Mouse (Mus musculus) CH12.LX (cell line): Measurements from ENCODE around the gene Tlnrd1. TPM values are rescaled to one million over a fixed set of nuclear protein-coding genes. Genes with fewer than 3 reads are reported as not detected.

ENCODE experiments used
- DNase-seq: peaks from one replicate; pipeline ENCODE4 v3.0.0-alpha.2; 2013; ENCODE audit errors: extremely low read depth
- H3K27ac ChIP-seq: 2 replicates; pipeline ENCODE4 v1.5.1; 2012; ENCODE audit warnings: low read depth, mild to moderate bottlenecking, control low read depth, moderate library complexity; ENCODE audit not compliant: insufficient read depth
- H3K27me3 ChIP-seq: replicated peaks from 2 replicates; pipeline ENCODE3; 2012; ENCODE audit warnings: inconsistent platforms
- H3K36me3 ChIP-seq, 2 experiments: replicated peaks in 1 of 2; 2 replicates each; pipeline versions ENCODE3 to v1.6.1; 2012; ENCODE audit warnings: inconsistent platforms in 1 of 2, low read length in 1 of 2, mild to moderate bottlenecking in 1 of 2, mixed read lengths in 1 of 2, moderate library complexity in 1 of 2; ENCODE audit not compliant: control insufficient read depth in 1 of 2, insufficient read depth in 1 of 2
- H3K4me1 ChIP-seq, 2 experiments: 2 replicates each; pipeline ENCODE4 v1.6.1; 2012; ENCODE audit warnings: inconsistent platforms in 1 of 2, moderate library complexity in 1 of 2; ENCODE audit not compliant: insufficient read depth in 2 of 2, control insufficient read depth in 1 of 2
- H3K4me2 ChIP-seq: 2 replicates; pipeline ENCODE4 v1.6.1; 2012; ENCODE audit warnings: low read depth, mild to moderate bottlenecking, control low read depth; ENCODE audit not compliant: poor library complexity, insufficient read depth, severe bottlenecking
- H3K4me3 ChIP-seq, 3 experiments: fragments of 150-350 bp in 1 of 3; sonication (generic) in 1 of 3; replicated peaks in 1 of 3; 2 replicates each; pipeline versions ENCODE3 to v1.5.1; 2011 to 2012; ENCODE audit warnings: low read depth in 2 of 3, low read length in 2 of 3, mild to moderate bottlenecking in 2 of 3, moderate library complexity in 2 of 3, control low read depth in 1 of 3, improper control_type of control experiment in 1 of 3, inconsistent platforms in 1 of 3, mixed read lengths in 1 of 3; ENCODE audit not compliant: poor library complexity in 1 of 3
- H3K79me2 ChIP-seq: replicated peaks from 2 replicates; pipeline ENCODE4 v1.6.1; 2012; ENCODE audit warnings: mild to moderate bottlenecking, moderate library complexity; ENCODE audit not compliant: control insufficient read depth, poor library complexity, insufficient read depth, severe bottlenecking; ENCODE audit errors: extremely low read depth
- H3K9ac ChIP-seq: 2 replicates; pipeline ENCODE4 v1.6.1; 2012; ENCODE audit warnings: low read depth, mild to moderate bottlenecking, control low read depth, moderate library complexity; ENCODE audit not compliant: insufficient read depth
- H3K9me3 ChIP-seq: replicated peaks from 2 replicates; pipeline ENCODE3; 2012; ENCODE audit warnings: low read length, inconsistent platforms, mixed read lengths
- BHLHE40 ChIP-seq: IDR thresholded peaks from 2 replicates; pipeline ENCODE4 v1.6.1; 2011; ENCODE audit warnings: mild to moderate bottlenecking, low read depth, low read length, improper control_type of control experiment
- E2F4 ChIP-seq: IDR thresholded peaks from 2 replicates; pipeline ENCODE4 v1.6.1; 2011; ENCODE audit warnings: low read depth, low read length, improper control_type of control experiment; ENCODE audit not compliant: insufficient replicate concordance
- EP300 ChIP-seq: IDR thresholded peaks from 2 replicates; pipeline ENCODE4 v1.6.1; 2011; ENCODE audit warnings: low read length, improper control_type of control experiment
- ETS1 ChIP-seq: conservative IDR thresholded peaks from 2 replicates; pipeline ENCODE4 v1.6.1; 2012; ENCODE audit warnings: low read depth, mild to moderate bottlenecking, inconsistent platforms, low read length, improper control_type of control experiment, moderate library complexity
- GABPA ChIP-seq: IDR thresholded peaks from 2 replicates; pipeline ENCODE4 v1.6.1; 2012; ENCODE audit warnings: low read depth, low read length, improper control_type of control experiment, inconsistent platforms; ENCODE audit not compliant: insufficient replicate concordance
- HCFC1 ChIP-seq: IDR thresholded peaks from 2 replicates; pipeline ENCODE4 v1.6.1; 2012; ENCODE audit warnings: low read depth, mild to moderate bottlenecking, inconsistent platforms, low read length, improper control_type of control experiment
- JUN ChIP-seq: IDR thresholded peaks from 2 replicates; pipeline ENCODE4 v1.6.1; 2011; ENCODE audit warnings: low read depth, mild to moderate bottlenecking, low read length, improper control_type of control experiment, moderate library complexity; ENCODE audit not compliant: insufficient read depth
- JUND ChIP-seq: conservative IDR thresholded peaks from 2 replicates; pipeline ENCODE4 v1.6.1; 2011; ENCODE audit warnings: low read depth, low read length, improper control_type of control experiment
- MAZ ChIP-seq: IDR thresholded peaks from 2 replicates; pipeline ENCODE4 v1.6.1; 2012; ENCODE audit warnings: low read depth, mild to moderate bottlenecking, inconsistent platforms, low read length, improper control_type of control experiment, moderate library complexity
- MEF2A ChIP-seq: IDR thresholded peaks from 2 replicates; pipeline ENCODE4 v1.6.1; 2014; ENCODE audit warnings: low read depth, mild to moderate bottlenecking, inconsistent platforms, low read length, improper control_type of control experiment, borderline replicate concordance
- MYC ChIP-seq: IDR thresholded peaks from 2 replicates; pipeline ENCODE4 v1.6.1; 2011; ENCODE audit warnings: low read depth, mild to moderate bottlenecking, improper control_type of control experiment, low read length
- NELFE ChIP-seq: IDR thresholded peaks from 2 replicates; pipeline ENCODE4 v1.6.1; 2011; ENCODE audit warnings: low read depth, low read length, improper control_type of control experiment
- NRF1 ChIP-seq: IDR thresholded peaks from 2 replicates; pipeline ENCODE4 v1.6.1; 2014; ENCODE audit warnings: low read depth, mild to moderate bottlenecking, inconsistent platforms, low read length, improper control_type of control experiment, moderate library complexity
- TCF12 ChIP-seq: IDR thresholded peaks from 2 replicates; pipeline ENCODE4 v1.6.1; 2014; ENCODE audit warnings: low read depth, mild to moderate bottlenecking, inconsistent platforms, low read length, improper control_type of control experiment
- USF1 ChIP-seq: IDR thresholded peaks from 2 replicates; pipeline ENCODE4 v1.6.1; 2014; ENCODE audit warnings: low read depth, mild to moderate bottlenecking, inconsistent platforms, low read length, improper control_type of control experiment
- ZKSCAN1 ChIP-seq: IDR thresholded peaks from 2 replicates; pipeline ENCODE4 v1.6.1; 2012; ENCODE audit warnings: low read depth, inconsistent platforms, low read length, improper control_type of control experiment, borderline replicate concordance
- ZMIZ1 ChIP-seq: IDR thresholded peaks from 2 replicates; pipeline ENCODE4 v1.6.1; 2012; ENCODE audit warnings: low read depth, mild to moderate bottlenecking, inconsistent platforms, low read length, improper control_type of control experiment
- dilution Hi-C: fragments of 300-500 bp; cut with MboI; formaldehyde crosslinking; loops from 2 replicates; pipeline ENCODE4 v1.14.3; 2020; ENCODE audit warnings: low sequenced_read_pairs; ENCODE audit not compliant: extremely low pct_unique_long_range_greater_than_20kb, extremely low pct_ligation_motif_present
- in situ Hi-C: fragments of 300-500 bp; cut with MboI; formaldehyde crosslinking; loops from 3 replicates; pipeline ENCODE4 v1.14.3; 2019; ENCODE audit warnings: low sequenced_read_pairs, low pct_ligation_motif_present, low pct_unique_long_range_greater_than_20kb, mixed read lengths
- polyA plus RNA-seq: library from polyadenylated mRNA; unstranded; fragments of >175 nt; gene quantifications from 2 replicates; pipeline ENCODE4 v1.2.1, GENCODE M21; 2012; ENCODE audit warnings: low read depth; ENCODE audit not compliant: insufficient read length
- total RNA-seq, 2 experiments: library from RNA; depleted of rRNA; stranded (reverse); fragments of 300-350 nt in 1 of 2; fragments of >200 nt in 1 of 2; gene quantifications; 2 replicates each; pipeline ENCODE4 v1.2.3; 2012 to 2014

The Tlnrd1 gene
- total and polyA plus RNA-seq, 3 experiments: 5.5 to 15.6 (median 10.6) TPM

DNA sequence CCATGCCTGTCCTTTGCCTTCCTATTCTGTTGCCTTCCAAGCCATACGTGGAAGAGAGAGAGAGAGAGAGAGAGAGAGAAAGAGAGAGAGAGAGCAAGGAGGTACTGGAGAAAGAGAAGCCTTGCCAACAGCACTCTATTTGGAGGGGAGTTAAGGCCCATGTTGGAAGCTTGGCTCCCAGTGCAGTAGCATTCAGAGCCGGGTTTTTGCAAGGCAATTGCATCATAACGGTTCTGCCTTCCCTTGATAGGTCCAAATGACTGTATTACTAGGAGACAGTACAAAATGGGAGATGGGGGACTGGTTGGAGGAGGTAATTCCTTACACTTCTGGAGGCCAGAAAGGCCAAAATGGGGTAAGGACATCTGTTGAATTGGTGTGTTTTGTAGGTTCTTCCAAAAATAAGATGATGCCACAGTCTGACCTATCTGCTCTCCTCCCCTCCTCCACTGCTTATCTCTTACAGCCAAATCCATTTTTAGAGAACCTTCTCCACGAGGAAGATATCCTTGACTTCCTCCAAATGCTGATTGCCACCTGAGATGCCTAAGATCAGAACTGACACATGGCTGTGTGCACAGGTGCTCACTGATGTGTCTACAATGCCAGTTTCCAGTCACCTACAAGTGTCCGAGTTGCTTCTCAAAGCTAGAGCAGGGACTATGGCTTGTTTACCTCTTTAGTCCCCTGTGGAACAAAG is 45.4 kb downstream of the Tlnrd1 start:
- in situ Hi-C loops: no loop called here
- H3K79me2 ChIP-seq: no peaks in the 10 kb centered on the region
- TF ChIP-seq ZMIZ1: no peak
- TF ChIP-seq JUND: no peak
- no peak for TF ChIP-seq MEF2A
- TF ChIP-seq ZKSCAN1: no peak
- no peak for TF ChIP-seq MYC
- TF ChIP-seq USF1: no peak
- TF ChIP-seq BHLHE40: no peak
- no peak for TF ChIP-seq EP300
- TF ChIP-seq HCFC1: no peak
- TF ChIP-seq GABPA: no peak
- TF ChIP-seq ETS1: no peak
- no peak for TF ChIP-seq TCF12
- no peak for TF ChIP-seq MAZ
- TF ChIP-seq E2F4: no peak
- no peak for TF ChIP-seq NELFE
- TF ChIP-seq JUN: no peak
- TF ChIP-seq NRF1: no peak
- TF ChIP-seq, all 38 proteins: peak for 0
- dilution Hi-C loops: no loop called here
- H3K4me2 ChIP-seq: no peak overlapping the region
- H3K4me1 ChIP-seq: peaks cover 0 to 7% of the 10 kb centered on the region in 2 experiments; a peak in 2 of 4 replicates
- no peaks in the 10 kb centered on the region for H3K36me3 ChIP-seq
- H3K9ac ChIP-seq: no peak overlapping the region
- H3K27ac ChIP-seq: no peak overlapping the region
- no peaks in the 10 kb centered on the region for H3K27me3 ChIP-seq
- no peaks in the 10 kb centered on the region for H3K9me3 ChIP-seq
- H3K4me3 ChIP-seq: no peak overlapping the region
- no peak for DNase-seq

Other genes starting within 250 kb of the Tlnrd1 start
- gene Il16, start 138.6 kb downstream of the Tlnrd1 start, total RNA-seq (2012; rRNA removed): 50.5 and 62.1 TPM in 2 replicates
- gene Il16, start 138.6 kb downstream of the Tlnrd1 start, total RNA-seq (2014; rRNA removed): 55.5 and 57.1 TPM in 2 replicates
- gene Il16, start 138.6 kb downstream of the Tlnrd1 start, polyA plus RNA-seq: 38.9 and 39.8 TPM in 2 replicates
- gene Cfap161, start 89.4 kb downstream of the Tlnrd1 start, total RNA-seq (2012; rRNA removed): 0.08 TPM in 1 of 2 replicates, not detected in the other
- 0.42 TPM in 1 of 2 replicates, not detected in the other for gene Cfap161, start 89.4 kb downstream of the Tlnrd1 start, total RNA-seq (2014; rRNA removed)
- 0.17 TPM in 1 of 2 replicates, not detected in the other for gene Cfap161, start 89.4 kb downstream of the Tlnrd1 start, polyA plus RNA-seq
- gene Mesd, start 161 bp upstream of the Tlnrd1 start, total RNA-seq (2012; rRNA removed): 40.6 and 43.2 TPM in 2 replicates
- gene Mesd, start 161 bp upstream of the Tlnrd1 start, total RNA-seq (2014; rRNA removed): 33.4 and 59.1 TPM in 2 replicates
- 67.6 and 82.6 TPM in 2 replicates for gene Mesd, start 161 bp upstream of the Tlnrd1 start, polyA plus RNA-seq
- gene Cemip, start 202.2 kb upstream of the Tlnrd1 start, total RNA-seq (2012; rRNA removed): under 0.01 and 0.04 TPM in 2 replicates
- gene Cemip, start 202.2 kb upstream of the Tlnrd1 start, total RNA-seq (2014; rRNA removed): not detected in 2 replicates
- not detected in 2 replicates for gene Cemip, start 202.2 kb upstream of the Tlnrd1 start, polyA plus RNA-seq